Mouse (Mus musculus): ENCODE measurements around the gene Ufsp1.

The Ufsp1 gene

DNA sequence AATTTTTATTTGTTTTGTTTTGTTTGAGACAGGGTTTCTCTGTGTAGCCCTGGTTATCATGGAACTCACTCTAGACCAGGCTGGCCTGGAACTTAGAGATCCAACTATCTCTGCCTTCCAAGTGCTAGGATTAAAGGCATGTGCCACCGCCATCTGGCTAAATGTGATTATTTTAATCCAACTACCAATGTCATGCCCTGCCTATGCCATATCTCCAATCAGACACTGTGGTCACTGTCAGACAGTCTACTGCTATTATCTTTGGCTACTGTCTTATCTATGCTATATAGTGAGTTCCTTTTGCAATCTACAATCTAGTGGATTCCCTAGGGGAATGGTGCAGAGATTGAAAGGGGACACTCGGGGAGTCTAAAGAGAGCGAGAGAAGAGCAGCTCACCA lies 26.6 kb downstream of the Ufsp1 start:
- in situ Hi-C loops (cut with MboI, MseI) = no loop called here

DNA sequence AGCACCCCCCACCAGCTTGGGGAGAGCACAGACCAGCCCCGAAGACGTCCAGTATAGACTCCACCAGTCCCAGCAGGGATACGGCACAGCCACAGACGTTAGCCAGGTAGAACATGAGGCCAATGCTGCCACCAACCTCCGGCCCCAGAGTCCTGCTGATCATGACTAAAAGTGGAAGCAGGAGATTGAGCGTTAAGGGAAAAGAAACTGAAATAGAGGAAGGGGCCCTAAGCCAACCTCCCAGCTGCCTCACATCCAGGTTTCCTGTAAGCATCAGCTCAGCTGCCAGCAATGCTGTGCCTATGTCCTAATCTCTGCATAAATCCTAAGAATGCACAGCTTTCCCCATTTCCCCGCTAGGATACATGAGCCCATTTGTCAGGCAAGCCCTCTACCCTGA lies 36.5 kb downstream of the Ufsp1 start:
- in situ Hi-C loops (cut with MboI, MseI) = no loop called here

DNA sequence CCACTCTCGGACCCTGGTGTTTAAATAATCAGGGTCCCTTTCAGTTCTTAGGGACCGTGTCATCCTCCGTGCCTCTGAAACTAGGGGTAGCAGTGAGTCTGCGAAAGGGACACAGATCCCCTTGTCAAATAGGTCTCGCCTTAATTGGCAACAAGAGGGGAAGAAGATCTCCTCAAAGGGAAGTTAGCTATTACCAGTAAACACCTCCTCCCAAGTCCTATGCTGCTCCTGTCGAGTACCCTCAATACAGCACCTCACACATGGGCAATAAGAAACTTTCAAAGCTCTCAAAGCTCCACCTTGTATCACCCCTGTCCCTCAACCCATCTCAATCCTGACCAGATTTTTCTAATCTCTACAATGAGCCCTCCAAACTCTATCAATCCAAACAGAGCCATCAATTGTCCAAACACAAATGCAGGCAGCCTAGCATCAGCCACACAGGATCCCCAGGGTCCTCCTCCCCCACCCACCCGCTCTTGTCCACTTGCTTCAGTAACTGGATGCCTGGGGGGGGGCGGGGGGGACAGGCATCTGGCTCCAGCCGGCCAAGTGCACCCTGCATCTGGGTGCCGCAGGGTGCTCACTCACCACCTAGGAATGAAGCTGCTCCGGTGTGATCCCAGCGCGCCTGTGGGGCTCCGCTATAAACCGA lies 38.6 kb downstream of the Ufsp1 start:
- in situ Hi-C loops (cut with MboI, MseI) = no loop called here

DNA sequence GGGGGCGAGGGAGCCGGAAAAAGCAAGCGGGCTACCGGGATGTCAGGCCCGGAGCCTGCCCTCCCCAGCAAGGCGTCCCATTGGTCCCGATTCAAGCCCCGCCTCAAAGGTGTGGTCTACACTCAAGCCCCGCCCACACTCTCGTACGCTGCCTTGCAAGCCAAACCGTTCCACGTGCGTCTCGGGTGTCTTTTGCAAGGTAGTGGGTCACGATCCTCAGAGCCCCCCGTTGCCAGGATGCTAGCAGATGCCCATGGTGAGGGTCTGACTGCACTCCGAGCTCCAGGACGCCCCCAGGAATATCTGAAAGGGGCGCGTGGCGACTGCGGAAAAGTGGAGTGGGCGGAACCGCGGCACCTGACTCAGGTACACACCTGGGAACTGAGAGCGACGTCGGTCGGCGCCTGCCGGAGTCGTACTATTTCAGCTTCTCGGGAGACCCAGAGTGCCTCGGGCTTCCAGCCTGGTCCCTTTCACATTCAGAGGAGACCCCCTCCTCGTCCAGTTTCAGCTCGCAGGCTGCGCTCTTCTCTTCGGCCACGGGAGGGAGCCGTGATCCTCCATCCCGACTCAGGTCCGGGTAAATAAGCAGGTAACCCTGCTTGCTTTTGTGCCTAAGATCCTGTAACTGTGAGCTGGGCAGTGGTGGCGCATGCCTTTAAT lies 39.2 kb downstream of the Ufsp1 start, which contains the start of gene Slc12a9:
Slc12a9 (minus strand) TSS at position 86 of the 663 bp plus-strand sequence.
- in situ Hi-C loops (cut with MboI, MseI) = no loop called here

DNA sequence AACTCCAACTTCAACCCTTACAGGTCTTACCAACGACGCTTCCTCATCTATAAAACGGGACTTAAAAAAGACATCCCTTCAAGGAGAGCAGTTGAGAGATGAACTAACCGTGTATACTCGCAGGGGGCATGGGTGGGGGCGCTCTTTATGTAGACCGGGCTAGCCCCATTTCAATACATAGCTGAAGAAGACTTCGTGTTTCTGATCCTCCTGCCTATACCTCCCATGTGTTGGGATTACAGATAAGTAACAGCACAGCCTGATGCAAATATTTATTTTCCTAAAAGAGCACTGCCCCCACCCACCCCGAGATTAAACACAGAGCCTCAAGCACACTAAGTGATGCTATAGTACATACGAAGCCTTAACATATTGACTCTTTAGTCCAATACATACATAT lies 39.9 kb downstream of the Ufsp1 start:
- in situ Hi-C loops (cut with MboI, MseI) = no loop called here

DNA sequence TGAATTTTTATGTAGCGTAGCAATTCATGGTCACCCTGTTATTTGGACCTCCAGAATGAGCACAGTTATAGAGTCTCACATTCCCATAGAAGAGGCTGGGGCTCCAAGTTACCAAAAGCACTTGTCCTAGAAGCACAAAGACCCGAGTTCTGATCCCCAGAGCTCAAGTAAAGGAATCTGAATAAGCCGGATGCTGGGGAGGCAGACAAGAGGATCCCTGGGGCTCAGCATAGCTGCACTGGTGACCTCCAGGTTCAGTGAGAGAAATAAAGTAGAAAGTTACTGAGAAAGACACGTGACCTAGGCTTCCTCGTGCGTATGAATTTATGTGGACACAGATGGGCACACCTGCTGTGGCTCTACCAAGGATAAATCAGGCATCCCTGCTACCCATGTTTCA lies 40.6 kb downstream of the Ufsp1 start:
- in situ Hi-C loops (cut with MboI, MseI) = no loop called here

DNA sequence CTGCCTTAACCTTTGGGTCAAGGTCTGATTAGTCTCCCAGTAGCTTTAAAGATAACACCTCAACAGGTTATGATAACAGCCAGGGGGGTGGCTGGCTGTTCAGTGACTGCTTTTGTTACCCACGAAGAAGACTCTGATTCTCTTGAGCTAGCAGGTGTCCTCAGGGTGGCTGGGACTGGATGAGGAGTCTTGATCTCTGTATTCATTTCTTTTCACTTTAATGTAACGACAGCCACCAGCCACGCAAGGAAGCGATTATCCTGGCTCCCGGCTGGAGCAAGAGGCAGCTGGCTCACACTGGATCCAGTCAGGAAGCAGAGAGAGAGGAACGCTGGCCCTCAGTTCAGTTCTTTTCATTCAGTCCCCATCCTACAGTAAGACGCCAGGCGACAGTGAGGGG lies 42.8 kb downstream of the Ufsp1 start:
- in situ Hi-C loops (cut with MboI, MseI) = no loop called here

DNA sequence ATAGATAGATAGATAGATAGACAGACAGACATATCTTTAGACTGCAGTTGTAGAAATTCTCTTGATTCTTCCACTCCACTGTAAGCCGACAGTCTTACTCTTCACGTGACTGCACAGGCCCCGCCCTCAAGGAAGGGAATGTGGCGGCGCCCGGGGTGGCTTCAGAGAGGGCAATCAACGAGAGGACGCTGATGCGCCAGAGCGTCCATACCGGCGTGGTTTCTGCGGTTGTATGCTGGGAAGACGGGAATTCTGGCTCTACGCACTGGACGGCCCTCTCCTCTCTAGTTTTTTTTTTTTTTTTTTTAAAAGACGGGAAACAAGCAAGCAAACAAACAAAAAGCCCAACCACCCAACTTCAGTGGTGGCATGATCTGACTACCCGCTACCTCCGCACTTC lies 43.8 kb downstream of the Ufsp1 start:
- in situ Hi-C loops (cut with MboI, MseI) = no loop called here

DNA sequence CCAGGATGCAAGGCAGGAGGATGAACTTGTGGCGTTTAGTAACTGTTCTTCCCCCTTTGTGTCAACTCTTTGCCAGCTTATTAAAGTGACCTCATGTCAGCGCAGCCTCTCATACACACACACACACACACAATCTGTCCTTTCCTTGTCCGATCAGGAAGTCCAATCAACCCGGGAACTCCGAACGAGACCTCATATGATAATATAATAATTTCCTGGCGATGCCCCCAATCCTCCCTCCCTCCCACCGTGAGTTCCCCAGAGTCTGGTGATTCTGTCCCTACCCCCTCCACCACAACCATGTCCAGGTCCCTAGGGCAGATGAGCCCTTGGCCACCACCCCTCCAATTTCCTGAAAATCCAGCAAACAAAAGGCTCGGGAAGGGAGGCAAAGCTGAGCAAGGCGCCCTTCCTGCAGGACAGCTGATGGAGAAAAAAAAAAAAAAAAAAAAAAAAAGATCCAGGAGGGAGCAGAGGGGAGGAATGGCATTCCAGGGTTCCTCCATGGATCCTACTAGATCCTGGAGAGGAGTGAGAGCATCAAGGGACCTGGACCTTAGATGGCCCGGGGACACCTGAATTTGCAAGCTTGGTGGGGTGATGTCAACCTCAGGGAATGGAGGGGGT lies 44.3 kb downstream of the Ufsp1 start:
- in situ Hi-C loops (cut with MboI, MseI) = no loop called here

DNA sequence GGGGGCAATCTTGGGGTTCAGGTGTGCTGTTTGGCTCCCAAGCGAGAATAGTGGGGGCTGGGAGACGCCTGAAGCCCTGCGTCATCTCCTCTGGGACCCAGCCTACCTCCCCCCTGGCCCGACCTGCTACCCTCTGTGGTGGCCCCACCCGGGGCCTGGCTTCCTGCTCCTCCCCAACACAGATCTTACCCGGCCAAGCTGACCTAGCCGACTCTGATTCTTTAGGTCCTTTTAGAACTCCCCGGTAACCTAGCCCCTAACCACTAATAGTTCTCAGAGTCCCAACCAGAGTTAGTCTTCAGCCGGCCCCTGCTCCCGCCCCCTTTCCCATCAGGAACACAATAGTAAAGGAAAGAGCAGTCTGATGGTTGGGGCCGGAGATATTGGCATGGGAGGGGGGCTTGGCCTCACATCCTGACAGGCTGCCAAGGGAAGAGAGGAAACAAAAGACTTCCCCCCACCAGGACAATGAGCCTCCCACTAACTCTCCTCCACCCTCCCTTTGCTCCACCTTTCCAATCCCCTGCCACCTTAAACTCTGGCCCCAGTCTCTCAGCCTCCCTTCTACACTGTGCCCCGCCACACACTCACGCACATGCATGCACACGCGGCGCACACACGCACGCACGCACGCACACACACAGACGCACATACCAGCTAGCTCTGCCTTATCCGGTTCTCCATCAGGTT lies 45.0 kb downstream of the Ufsp1 start:
- in situ Hi-C loops (cut with MboI, MseI) = no loop called here

DNA sequence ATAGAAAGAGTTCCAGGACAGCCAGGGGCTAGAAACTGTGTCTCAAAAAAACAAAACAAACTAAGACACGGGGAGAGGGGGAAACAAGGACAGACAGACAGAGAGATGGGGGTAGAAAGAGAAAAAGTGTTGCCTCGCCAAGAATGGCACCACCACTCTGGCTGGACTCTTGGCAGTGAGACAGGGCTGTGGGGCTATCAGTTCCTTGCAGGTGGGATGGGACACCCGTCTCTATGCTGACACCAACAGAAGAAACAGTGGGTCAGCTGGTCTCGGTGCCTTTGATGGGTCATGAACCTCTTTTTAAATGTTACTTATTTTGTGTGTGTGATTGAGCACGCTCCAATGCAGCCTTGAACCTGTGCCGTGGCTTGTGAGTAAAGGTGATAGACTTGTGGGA lies 45.8 kb downstream of the Ufsp1 start:
- in situ Hi-C loops (cut with MboI, MseI) = no loop called here

DNA sequence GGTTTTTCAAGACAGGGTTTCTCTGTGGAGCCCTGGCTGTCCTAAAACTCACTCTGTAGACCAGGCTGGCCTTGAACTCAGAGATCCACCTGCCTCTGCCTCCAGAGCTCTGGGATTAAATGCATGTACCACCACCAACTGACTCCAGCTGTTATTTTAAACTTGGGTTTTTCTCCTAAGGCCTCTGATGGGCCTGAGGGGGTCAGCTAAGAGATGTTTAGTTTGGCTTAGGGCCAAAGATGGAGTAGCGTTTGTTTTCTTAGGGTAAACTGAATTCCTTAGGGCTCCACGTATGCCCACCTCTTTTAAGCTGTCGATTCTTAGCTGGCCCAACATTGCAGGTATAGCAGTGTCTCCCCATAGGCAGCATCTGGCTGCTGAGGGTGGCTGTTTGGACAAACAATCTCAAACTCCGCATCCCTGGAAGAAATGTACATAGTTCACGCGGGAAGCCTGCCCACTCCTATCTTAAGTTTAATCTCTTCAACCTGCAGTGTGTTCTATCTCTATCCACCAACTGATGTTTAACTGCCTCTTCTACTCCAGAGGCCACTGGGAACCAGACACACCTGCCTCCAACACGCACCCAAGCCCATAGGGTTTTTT lies 48.1 kb downstream of the Ufsp1 start:
- in situ Hi-C loops (cut with MboI, MseI) = no loop called here

DNA sequence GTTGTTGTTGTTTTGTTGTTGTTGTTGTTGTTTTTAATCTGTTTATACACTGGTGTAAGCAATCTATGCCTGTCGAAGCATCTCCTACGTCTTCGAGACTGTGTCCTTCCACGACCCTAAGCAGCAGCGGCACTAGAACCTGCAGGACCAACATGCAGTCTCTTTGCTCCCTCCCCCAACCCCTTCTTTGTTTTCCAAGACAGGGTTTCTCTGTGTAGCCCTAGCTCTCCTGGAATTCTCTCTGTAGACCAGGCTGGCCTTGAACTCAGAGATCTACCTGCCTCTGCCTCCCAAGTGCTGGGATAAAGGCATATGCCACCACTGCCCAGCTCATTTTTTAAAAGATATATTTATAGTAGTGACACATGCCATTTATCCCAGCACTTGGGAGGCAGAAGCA lies 49.0 kb downstream of the Ufsp1 start:
- in situ Hi-C loops (cut with MboI, MseI) = no loop called here

DNA sequence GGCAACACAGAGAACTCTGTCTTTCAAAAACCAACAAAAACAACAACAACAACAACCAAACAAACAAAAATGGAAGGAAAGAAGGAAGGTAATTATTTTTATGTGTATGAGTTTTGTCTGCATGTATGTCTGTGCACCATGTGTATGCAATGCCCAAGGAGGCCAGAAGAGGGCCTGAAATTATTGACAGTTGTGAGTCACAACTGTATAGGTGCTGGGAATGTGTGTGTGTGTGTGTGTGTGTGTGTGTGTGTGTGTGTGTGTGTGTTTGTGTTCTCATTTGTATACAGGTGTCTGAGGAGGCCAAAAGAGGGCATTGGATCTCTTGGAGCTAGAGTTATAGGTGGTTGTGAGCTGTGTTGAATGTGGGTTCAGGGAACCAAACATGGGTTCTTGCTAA lies 49.4 kb downstream of the Ufsp1 start:
- in situ Hi-C loops (cut with MboI, MseI) = no loop called here
